Mouse (Mus musculus): ENCODE results near the gene Tbca. TPM values are rescaled to one million over a fixed set of nuclear protein-coding genes. Genes with fewer than 3 reads are reported as not detected.

Tbca gene
- polyA plus RNA-seq, 1 experiment, result 341 TPM

GRCm38 (mm10) chr13:94877991-94878745 lies 89.5 kb downstream of the Tbca start:
- Histone ChIP-seq H3K9ac (ENCODE audit: low read depth, poor library complexity, severe bottlenecking) (no peak overlapping the region), H3K4me3 (ENCODE audit: low read depth, low read length) (no peak overlapping the region), H3K9me3 (replicated peaks; ENCODE audit: control insufficient read depth, insufficient read depth, low read length, poor library complexity, severe bottlenecking) (no peaks in the 10 kb centered on the region), H3K27ac (ENCODE audit: insufficient read depth, low read length) (no peak overlapping the region), H3K27me3 (ENCODE audit: control insufficient read depth, insufficient read depth, low read length, poor library complexity, severe bottlenecking) (peaks cover 30% of the 10 kb centered on the region), H3K36me3 (ENCODE audit: control insufficient read depth, insufficient read depth, low read length, poor library complexity, severe bottlenecking) (no peaks in the 10 kb centered on the region), H3K4me1 (ENCODE audit: control insufficient read depth, insufficient read depth, low read length) (no peaks in the 10 kb centered on the region)
- TF ChIP-seq CTCF (IDR thresholded peaks at IDR 0.05; ENCODE audit: low read depth, low read length) (no peak), POLR2A (IDR thresholded peaks at IDR 0.05; ENCODE audit: insufficient read depth, low read length) (no peak), EP300 (IDR thresholded peaks at IDR 0.05; ENCODE audit: insufficient read depth, low read depth, low read length) (no peak)

- no peaks in the 10 kb centered on the region for H3K4me1 ChIP-seq (ENCODE audit: control insufficient read depth, insufficient read depth, low read length)
- TF ChIP-seq CTCF (IDR thresholded peaks at IDR 0.05; ENCODE audit: low read depth, low read length) (no peak), EP300 (IDR thresholded peaks at IDR 0.05; ENCODE audit: insufficient read depth, low read depth, low read length) (no peak), POLR2A (IDR thresholded peaks at IDR 0.05; ENCODE audit: insufficient read depth, low read length) (no peak)
- peaks cover 35% of the 10 kb centered on the region for H3K27me3 ChIP-seq (ENCODE audit: control insufficient read depth, insufficient read depth, low read length, poor library complexity, severe bottlenecking)
- H3K36me3 ChIP-seq (ENCODE audit: control insufficient read depth, insufficient read depth, low read length, poor library complexity, severe bottlenecking), result no peaks in the 10 kb centered on the region
- H3K9ac ChIP-seq (ENCODE audit: low read depth, poor library complexity, severe bottlenecking), result no peak overlapping the region
- H3K4me3 ChIP-seq (ENCODE audit: low read depth, low read length), result no peak overlapping the region
- H3K9me3 ChIP-seq (replicated peaks; ENCODE audit: control insufficient read depth, insufficient read depth, low read length, poor library complexity, severe bottlenecking), result no peaks in the 10 kb centered on the region
- no peak overlapping the region for H3K27ac ChIP-seq (ENCODE audit: insufficient read depth, low read length)
Observed at GRCm38 (mm10) chr13:94881201-94881600, 92.5 kb downstream of the Tbca start.

GRCm38 (mm10) chr13:94882221-94882620 lies 93.5 kb downstream of the Tbca start:
- H3K4me1 ChIP-seq (ENCODE audit: control insufficient read depth, insufficient read depth, low read length), result no peaks in the 10 kb centered on the region
- no peak overlapping the region for H3K4me3 ChIP-seq (ENCODE audit: low read depth, low read length)
- no peaks in the 10 kb centered on the region for H3K9me3 ChIP-seq (replicated peaks; ENCODE audit: control insufficient read depth, insufficient read depth, low read length, poor library complexity, severe bottlenecking)
- TF ChIP-seq POLR2A (IDR thresholded peaks at IDR 0.05; ENCODE audit: insufficient read depth, low read length), result no peak
- TF ChIP-seq EP300 (IDR thresholded peaks at IDR 0.05; ENCODE audit: insufficient read depth, low read depth, low read length), result no peak
- H3K27me3 ChIP-seq (ENCODE audit: control insufficient read depth, insufficient read depth, low read length, poor library complexity, severe bottlenecking), result peaks cover 26% of the 10 kb centered on the region
- H3K36me3 ChIP-seq (ENCODE audit: control insufficient read depth, insufficient read depth, low read length, poor library complexity, severe bottlenecking), result no peaks in the 10 kb centered on the region
- no peak overlapping the region for H3K9ac ChIP-seq (ENCODE audit: low read depth, poor library complexity, severe bottlenecking)
- no peak overlapping the region for H3K27ac ChIP-seq (ENCODE audit: insufficient read depth, low read length)

GRCm38 (mm10) chr13:94882711-94883145 lies 94.0 kb downstream of the Tbca start:
- H3K4me1 ChIP-seq (ENCODE audit: control insufficient read depth, insufficient read depth, low read length), result no peaks in the 10 kb centered on the region
- peak overlapping the region; percentile 19 for H3K9ac ChIP-seq (ENCODE audit: low read depth, poor library complexity, severe bottlenecking)
- TF ChIP-seq POLR2A (IDR thresholded peaks at IDR 0.05; ENCODE audit: insufficient read depth, low read length) (no peak), EP300 (IDR thresholded peaks at IDR 0.05; ENCODE audit: insufficient read depth, low read depth, low read length) (no peak), CTCF (IDR thresholded peaks at IDR 0.05; ENCODE audit: low read depth, low read length) (no peak)
- no peaks in the 10 kb centered on the region for H3K36me3 ChIP-seq (ENCODE audit: control insufficient read depth, insufficient read depth, low read length, poor library complexity, severe bottlenecking)
- H3K9me3 ChIP-seq (replicated peaks; ENCODE audit: control insufficient read depth, insufficient read depth, low read length, poor library complexity, severe bottlenecking), result no peaks in the 10 kb centered on the region
- H3K4me3 ChIP-seq (ENCODE audit: low read depth, low read length), result peak overlapping the region; percentile 63
- peaks cover 26% of the 10 kb centered on the region for H3K27me3 ChIP-seq (ENCODE audit: control insufficient read depth, insufficient read depth, low read length, poor library complexity, severe bottlenecking)
- no peak overlapping the region for H3K27ac ChIP-seq (ENCODE audit: insufficient read depth, low read length)

GRCm38 (mm10) chr13:94883163-94883965 lies 94.7 kb downstream of the Tbca start:
- TF ChIP-seq CTCF (IDR thresholded peaks at IDR 0.05; ENCODE audit: low read depth, low read length), result no peak
- no peak for TF ChIP-seq POLR2A (IDR thresholded peaks at IDR 0.05; ENCODE audit: insufficient read depth, low read length)
- TF ChIP-seq EP300 (IDR thresholded peaks at IDR 0.05; ENCODE audit: insufficient read depth, low read depth, low read length), result no peak
- H3K4me1 ChIP-seq (ENCODE audit: control insufficient read depth, insufficient read depth, low read length), result no peaks in the 10 kb centered on the region
- no peak overlapping the region for H3K27ac ChIP-seq (ENCODE audit: insufficient read depth, low read length)

More at GRCm38 (mm10) chr13:94883163-94883965, 94.7 kb downstream of the Tbca start:
- Histone ChIP-seq H3K9ac (ENCODE audit: low read depth, poor library complexity, severe bottlenecking) (peak overlapping the region; percentile 19), H3K27me3 (ENCODE audit: control insufficient read depth, insufficient read depth, low read length, poor library complexity, severe bottlenecking) (peaks cover 28% of the 10 kb centered on the region), H3K36me3 (ENCODE audit: control insufficient read depth, insufficient read depth, low read length, poor library complexity, severe bottlenecking) (no peaks in the 10 kb centered on the region), H3K4me3 (ENCODE audit: low read depth, low read length) (peak overlapping the region; percentile 72), H3K9me3 (replicated peaks; ENCODE audit: control insufficient read depth, insufficient read depth, low read length, poor library complexity, severe bottlenecking) (no peaks in the 10 kb centered on the region)
